Mouse (Mus musculus): ENCODE results near the gene Mpl.

The Mpl gene

DNA sequence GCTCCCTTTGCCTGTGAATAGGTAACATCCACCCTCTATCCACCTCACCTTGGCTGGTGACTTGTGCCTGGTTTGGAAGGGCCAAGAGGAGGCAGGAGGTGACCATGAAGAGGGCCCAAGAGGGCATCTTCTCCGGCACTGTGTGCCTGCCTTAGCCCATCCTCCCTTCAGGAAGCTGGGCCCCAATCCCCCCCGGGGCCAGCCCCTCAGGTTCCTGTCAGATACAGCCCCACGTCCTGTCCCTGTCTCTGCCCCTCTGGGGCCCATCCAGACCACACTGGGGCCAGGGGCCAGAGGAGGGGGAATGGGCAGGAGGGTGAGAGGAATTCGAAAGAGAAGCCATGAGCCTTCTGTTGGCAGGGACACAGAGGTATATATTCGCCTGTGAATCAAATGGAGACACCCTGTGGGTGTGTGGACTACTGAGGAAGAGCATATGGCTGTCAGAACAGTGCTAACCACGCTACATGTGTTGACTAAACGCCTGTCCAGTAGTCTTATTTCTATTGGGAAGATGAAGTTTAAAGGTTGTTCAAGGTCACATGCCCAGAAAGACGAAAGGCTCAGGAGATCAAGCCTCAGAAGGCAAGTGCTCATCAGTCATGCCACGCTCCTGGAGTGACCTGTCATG, at the start of gene Mpl:
TSS of gene Mpl (minus strand) at position 169 of the 631 bp plus-strand sequence.
- no peak for DNase-seq

DNA sequence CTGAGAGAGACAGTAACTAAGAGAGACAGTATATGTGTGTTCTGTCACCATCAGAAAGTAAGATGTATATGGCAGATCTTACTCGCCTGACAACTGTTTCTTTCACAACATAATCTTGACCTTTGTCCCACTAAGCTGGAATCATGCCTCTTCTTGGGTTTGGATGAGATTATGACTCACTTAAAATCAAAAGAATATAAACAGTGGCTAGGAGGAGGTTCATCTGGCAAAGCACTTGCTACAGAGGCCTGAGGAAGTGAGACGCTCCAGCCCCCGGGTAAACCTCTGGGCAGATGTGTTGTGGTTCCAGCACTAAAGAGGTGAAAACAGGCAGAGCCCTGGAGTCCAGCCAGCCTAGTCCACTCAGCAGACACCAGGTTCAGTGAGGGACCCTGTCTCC, 48.2 kb upstream of the Mpl start:
- no peak for DNase-seq

DNA sequence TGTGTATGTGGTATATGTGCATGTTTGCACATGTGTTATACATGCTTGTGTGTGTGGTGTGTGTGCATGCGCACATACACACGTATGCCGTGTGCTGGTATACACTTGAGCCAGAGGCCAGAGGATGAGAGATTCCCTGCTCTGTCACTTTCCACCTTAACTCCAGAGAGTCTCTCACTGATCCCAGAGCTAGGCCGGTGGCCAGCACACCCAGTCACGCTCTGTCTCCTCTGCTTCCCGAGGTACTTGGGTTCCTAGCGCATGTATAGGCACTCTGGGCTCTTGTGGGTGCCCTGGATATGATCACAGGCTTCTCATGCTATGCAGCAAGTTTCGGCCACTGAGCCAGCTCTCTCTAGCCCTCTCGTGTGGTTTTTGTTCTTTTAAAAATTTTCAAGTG, 43.5 kb upstream of the Mpl start:
- DNase-seq: no peak

DNA sequence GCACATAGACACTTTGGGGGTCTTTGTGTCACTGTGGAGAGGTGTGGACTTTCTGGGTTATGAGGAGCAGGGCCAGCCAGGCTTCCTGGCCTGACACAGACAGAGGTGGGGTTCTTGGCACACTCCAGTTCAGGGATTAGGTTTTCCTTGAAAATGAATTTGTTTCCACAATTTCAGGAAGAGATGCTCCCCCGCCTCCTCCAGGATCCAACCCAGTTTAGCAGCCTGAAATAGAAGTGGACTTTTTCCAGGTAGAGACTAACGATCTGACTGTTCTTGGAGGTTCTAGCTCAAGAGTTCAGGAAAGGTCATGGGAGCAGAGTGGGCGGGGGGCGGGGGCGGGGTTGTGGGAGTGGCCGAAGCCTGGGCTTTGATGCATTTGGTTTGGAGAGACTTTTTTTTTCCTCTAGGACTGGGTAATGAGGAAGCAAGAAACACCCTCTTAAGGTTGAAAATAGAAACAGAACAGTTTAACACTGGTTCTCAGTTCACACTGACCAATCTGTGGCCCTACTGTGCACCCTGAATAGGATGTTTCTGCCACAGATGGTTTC, 42.9 kb upstream of the Mpl start:
- no peak for DNase-seq

DNA sequence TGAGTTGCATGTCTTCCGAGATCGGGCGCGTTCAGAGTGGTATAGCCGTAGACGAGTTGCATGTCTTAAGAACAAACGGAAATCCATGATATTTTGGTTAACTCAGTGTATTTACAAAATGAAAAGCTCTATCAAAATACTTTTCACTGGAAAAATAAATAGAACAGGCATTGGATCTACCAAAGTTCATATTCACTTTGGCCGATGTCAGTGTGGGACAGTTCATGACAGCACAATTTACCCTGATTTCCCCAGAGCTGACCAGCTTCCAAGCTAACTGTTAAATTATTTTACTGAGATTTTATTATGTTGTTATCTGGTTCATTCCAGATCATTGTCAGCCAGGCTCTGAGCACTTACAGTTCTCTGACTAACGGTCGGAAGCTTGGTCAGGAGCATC, 33.1 kb upstream of the Mpl start:
- no peak for DNase-seq

DNA sequence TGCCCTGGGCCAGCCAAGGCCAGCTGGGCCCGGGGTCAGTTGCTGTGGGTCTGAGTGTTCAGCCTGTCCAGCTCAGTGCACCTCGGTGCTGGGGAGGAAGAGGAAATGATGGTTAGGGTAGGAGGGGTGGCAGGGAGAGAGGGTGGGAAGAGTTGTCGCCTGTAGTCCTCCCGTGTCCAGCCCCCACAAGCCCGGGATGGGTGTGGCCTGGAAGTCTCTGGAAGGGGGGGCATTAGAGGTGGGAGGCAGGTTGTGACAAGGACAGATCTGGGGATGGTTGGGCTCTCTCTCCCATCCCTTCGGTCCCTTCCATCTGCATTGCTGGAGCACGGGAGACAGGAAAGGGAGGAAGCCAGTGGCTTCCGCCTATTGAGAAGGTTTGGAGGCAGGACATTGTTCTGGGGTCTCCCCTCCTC, 32.4 kb upstream of the Mpl start, which contains the start of gene Tie1:
TSS of gene Tie1 (minus strand) at position 345 of the 416 bp plus-strand sequence.
- no peak for DNase-seq

DNA sequence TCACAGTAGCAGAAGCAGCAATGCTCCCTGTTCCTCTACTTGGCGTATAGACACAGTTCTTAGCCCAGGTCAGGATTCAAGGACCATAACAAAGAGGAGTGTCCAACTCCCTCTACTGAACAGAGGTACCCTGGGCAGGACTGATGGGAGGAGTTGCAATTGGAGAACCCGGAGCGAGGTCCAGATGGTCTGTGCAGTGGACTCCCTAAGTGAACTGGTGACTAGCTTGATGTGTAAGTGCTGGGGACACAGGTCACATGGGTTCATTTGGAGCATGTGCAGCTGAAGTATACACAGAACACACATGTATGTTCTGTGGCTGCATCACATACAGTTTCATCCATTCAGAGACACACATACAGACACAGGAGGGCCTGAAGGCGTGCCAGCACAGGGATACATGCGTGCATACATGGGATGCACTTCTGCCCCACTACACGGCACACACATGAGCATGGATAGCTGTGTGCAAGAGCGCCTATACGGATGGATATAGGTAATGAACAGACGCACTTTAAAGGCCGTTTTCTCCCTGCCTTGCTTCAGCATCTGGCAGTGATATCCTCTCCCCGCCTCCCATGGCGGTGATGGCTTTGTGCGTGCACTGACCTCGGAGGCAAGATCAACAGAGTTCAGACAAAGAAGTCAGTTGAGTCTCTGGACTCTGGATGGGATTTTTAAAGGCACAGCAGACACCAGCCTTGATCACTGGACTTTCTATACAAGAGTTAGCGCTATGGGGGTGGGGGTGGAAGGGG, 19.6 kb upstream of the Mpl start:
- no peak for DNase-seq

DNA sequence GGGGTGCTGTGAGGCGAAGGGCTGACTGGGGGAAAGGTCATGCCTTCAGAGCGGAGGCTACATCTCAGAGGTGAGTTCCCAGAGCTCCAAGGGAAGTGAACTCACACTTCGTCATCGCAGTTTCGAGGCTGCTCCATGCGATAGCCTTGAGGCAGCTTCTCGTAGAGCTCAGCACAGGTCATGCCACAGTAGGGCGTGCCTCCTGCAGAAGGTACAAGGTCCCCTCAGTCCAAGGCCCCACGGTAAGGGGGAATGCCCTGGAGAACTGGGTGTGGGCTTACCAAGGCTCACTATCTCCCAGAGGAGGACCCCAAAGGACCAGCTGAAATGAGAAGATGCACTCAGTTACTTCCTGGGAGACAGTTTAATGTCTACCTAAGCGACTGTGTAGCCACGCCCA, 15.4 kb upstream of the Mpl start:
- DNase-seq: no peak

DNA sequence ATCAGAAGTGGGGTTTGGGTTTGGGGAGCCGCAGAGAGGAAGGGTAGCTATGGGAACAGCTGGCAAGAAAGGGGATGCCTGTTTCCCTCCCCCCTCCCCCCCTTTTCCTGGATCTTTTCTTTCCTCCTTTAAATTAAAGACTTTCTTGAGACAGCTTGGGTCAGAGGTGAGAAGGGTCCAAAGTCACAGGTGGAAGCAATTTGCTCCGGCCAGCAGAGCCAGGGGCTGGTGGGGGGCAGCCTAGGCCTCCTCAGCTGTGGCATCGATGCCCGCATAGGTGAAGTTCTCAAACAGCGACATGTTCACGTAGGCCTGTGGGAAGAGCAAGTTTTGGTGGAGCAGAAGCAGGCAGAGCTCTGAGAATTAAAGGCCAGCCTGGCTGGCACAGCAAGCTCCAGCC, 14.0 kb upstream of the Mpl start:
- DNase-seq: no peak

DNA sequence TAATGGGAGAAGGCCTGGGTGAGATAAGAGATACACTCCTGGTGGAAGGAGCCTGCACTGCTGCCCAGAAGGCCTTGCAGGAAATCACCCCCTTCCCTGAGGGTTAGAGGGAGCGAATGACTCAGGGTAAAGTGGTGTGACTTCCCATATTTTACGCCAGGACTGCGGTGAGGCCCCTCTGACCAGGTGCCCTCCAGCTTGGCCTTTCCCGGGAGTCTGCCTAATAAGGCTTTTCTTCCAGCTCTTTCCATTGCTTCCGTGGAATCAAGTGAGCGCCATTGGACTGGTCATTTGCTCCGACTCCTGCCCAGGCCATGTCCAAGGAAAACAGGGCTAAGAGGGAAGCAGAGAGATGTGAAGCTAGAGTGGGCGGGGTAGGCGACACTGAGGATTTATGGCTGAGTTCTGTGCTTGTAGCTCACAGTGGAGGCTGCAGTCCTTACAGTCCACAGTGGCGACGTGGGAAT, 8.4 kb upstream of the Mpl start:
- no peak for DNase-seq

DNA sequence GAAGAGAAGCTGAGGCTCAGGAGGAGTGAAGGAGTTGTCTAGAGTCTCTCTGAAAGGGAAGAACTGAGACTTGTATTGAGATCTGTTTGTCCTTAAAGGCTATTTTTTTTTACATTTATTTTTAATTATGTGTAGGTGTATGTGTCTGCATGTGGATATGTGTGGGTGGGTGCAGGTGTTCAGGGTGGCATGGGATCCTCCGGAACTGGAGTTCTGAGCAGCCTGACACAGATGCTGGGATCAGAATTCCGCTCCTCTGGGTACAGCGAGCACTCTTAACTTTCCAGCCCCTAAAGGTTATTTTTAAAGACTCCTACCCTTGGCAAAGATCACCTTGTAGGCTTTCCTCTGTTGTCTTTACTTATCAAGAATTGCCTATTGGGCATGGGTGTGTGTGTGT, 7.6 kb upstream of the Mpl start:
- DNase-seq: no peak

DNA sequence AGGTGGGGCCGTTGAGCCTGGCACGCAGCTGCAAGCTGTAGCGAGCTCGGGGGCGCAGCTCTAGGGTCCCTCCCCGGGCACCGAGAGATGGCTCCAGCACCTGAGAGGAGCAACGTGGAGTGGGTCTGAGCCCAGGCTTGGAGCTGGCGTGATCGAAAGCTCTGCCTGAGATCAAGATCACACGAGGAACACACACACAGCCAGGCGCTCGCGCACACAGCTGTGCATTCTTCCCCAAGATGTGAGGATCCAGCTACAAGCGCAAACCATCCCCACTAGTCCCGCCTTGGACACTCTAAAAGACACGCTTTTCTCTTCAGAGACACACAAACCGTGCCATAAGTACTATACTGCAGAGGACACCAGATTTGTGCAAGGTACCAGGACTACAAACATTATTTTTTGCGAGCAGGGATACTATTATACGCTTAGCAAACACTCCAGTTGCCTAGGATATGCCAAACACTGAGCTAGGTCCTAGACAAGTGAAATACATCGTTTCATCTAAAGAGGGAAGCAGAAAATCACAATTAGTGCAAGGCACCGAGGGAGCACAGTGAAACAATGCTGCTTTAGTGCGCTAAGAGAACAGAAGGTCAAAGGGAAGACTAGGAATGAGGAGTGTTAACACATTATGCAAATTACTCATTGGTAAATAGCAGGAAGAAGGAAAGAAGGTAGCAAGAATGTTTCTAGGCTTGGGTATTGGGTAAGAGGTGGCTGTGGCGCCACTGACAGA, 10.7 kb downstream of the Mpl start:
- no peak for DNase-seq

DNA sequence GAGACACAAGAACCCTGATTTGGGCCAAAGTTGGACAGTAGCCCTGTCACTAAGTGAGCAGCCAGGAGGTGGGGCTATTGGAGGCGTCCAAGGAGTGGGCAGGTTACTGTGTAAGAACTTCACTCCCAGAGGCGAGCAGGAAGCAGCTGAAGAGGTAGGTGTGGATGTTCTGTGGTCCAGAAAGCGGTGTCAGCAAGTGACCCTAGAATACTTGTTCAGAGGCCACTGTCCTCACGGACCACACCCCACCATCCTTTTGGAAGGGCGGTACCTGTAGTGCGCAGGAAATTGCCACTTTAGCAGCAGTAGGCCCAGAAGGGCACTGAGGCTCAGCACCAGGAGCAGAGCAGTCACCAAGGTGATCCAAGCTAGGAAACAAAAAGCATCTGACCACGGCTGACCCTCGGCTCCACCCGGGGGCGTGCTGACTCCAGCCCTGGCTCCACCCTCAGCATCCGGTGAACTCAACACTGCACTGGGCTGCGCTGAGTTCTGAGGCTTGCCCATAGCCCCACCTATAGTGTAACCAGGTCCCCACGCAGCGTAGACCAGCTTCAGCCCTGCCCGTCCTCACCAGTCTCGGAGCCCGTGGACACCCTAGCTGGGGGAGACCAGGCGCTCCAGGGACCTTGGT, 11.4 kb downstream of the Mpl start:
- DNase-seq: peak; percentile 50 to 58

DNA sequence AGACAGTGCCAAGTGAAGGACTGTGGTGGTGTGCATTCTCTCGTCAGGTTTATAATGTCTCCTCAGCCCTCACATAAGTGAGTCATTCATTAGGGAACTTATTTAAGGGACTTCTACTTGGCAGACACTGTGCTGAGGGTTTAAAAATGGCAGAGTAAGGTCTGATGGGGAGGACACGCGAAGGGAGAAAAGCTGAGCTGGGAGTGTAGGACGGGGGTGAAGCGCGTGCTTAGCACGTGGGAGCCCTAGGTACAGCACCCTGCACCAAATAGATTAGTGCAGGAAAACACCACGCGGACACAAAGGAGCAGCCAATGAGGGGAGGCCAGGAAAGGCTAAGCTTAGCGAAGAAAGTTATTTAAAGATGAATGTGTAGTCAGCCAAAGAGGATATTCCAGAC, 12.2 kb downstream of the Mpl start:
- DNase-seq: no peak

DNA sequence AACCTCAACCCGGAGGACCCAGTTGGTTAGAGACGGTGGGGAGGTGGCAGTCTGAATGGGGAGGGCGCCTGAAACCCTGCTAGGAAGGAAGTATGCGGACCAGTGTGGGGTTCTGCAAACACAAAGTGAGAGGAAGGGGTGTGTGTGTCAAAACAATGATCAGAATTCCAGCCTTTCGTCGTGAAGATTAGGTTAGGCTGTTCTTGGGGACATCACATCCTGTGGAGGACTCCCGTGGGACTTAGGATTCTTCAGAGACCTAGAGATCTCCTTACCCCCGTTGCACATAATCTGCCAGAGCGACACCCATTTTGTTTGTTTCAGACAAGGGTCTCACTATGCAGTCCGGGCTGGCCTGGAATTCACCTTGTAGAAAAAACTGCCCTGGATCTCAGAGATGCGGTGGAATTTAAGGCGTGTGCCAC, 19.5 kb downstream of the Mpl start:
- DNase-seq: peak; percentile 30 to 46

DNA sequence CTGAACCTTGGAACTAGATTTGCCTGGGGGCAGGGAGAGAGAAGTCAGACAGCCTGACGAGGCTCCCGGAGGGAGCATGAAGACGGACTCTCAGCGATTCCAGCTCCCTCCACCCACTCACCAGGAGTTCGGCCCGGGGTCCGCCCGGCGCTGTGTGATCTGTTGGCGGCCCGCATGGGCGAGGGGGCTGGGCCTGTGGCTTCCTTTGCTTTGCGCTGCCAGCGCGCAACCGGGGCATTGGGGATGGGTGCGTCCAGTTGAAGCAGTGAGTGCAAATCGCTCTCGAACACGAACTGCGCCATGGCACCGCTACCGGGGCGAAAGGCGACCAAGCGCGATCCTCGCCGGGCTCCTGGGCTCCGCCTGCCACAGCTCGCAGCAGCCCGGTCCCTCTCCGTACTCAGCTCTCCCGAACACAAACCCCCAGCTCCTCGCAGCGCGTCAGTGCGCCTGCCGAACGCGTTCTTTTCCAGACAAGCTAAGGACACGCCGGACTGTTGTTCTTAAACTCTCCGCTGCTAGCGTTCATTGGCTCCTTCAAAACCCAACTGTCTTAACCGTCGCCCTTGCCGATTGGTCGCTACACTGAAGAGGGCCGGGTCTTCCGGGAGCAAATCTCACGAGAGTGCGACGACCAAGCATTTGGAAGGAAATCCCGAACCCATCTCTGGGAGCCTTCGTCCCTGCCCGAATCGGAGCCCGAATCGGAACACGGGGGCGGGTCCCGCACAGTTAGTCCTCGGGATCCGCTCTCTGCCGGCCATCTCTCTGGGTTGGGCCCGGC, 20.3 kb downstream of the Mpl start, which contains the start of gene Cdc20:
TSS of gene Cdc20 (minus strand) at position 533 of the 784 bp plus-strand sequence.
- peak; percentile 93 to 94 for DNase-seq

DNA sequence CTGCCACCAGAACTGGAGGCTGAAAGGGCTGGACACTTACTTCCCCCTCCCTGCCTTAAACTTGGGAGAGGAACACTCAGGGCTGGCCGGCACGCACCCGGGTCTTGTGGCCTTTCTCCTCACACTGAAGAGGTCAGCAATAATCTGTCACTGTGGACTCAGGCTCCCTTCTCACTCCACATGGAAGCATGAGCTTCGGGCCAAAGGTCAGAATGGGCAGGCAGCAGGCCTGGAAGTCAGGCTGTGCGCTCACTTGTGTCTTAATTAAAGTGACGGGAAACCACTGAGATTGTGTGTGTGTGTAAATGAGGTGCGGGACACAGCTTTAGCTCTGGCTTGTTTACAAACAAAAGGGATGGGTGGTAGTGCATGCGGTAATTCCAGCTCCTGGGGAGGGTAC, 25.0 kb downstream of the Mpl start:
- no peak for DNase-seq

DNA sequence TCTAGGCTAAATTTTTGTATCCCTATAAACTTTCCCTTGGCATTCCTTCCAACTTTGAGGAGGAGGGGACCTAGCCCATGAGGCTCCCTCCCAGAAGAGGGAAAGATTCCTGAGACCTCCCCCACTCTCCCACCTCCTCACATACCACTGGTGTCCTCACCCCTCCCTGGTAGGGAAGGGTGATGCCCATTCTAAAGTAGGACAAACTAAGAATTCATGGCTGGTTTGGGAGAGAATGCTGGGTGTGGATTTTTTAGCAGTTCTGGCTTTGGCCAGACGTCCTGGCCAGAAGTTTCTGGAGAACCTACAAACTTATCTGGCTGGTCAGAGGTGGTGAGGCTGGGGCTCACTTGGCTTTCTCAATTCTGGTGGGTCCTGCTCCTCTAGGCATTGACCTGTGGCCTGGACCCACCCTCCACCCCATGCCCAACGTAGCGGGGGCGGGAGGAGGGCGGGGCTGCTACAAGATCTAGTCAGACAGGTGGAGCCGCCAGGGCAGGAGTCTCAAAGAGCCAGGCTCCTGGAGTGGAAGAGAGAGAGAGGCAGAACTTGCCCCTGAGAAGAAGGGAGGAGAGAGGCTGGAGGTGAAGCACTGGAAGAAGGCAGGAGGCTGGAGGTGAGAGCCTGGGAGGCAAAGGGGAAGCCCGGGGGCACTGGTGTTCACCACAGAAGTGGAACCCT, 28.0 kb downstream of the Mpl start:
- no peak for DNase-seq

DNA sequence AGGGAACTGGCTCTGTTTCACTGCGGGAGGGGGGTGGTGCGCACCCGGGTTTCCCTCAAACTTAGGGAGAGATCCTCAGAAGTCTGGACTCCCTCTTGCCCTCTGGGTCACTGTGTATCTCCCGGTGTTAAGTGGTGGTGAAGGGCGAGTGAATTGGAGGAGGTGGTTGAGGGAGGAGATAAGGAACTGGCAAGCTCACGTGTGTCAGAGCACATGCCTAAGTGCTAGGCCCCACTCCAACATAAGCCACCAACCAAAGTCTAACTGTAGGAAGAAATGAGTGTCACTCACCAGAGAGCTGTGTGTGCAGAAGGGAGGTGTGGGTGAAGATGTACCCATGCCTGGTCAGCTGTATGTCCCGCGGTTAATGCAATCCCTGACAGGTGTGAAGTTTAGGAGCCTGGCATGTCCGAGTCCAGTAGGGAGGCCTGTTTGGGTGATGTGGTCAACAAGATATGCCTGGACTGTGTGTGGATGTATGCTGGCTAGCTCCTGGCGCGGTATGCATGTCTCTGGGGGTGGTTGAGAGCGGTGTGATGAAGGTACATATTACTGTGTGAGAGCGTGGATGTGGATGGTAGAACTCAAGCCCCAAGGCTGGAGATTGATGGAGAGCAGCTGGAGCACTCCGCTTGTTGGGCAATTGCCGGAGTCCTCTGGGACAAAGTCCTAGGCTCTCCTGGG, 28.6 kb downstream of the Mpl start:
- DNase-seq: no peak

DNA sequence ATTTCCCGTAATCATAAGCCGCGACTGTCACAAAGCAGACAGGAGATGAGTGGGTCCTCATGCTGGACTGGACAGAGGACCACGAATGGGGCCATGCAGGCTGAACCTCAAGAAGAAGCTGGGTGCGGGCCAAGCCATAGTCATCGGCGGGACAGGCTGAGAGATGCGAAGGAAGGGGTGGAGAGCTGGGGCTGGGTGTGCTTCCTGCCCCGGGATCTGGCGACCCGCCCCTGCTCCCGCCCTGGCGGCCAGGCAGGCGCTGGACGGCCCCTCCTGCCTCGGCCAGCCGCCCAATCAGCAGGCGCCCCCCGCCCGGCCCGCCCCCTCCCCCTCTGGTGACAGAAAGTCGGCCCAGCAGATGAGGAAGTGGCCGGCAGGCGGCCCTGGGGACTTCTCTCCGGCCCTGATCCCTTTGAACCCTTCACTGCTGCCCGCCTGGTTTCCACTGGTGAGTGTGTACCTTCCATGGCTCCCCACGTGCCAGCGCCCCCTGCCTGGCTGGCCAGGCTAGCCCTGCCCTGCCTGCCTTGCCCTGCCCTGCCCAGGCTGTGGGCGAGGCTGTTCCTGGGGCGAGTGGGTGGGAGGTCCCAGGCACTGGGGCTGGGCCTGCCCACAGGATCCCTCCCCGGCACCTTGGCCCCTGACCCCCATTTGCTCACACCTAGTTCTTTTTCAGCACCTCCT, 29.4 kb downstream of the Mpl start, which contains the start of gene Elovl1:
TSS of gene Elovl1 (plus strand) at position 326 of the 684 bp plus-strand sequence.
- DNase-seq: peak; percentile 86 to 93
